Mouse (Mus musculus) MEL (cell line): ENCODE measurements around the gene LTO1. TPM values are rescaled to one million over a fixed set of nuclear protein-coding genes. Genes with fewer than 3 reads are reported as not detected.
A peak's percentile ranks its signal among the peaks of the same experiment; 100 is the strongest.

ENCODE experiments used
- DNase-seq: peaks from one replicate; pipeline ENCODE4 v3.0.0; 2011; ENCODE audit warnings: low read depth, low spot score
- H3K27ac ChIP-seq: 2 replicates; pipeline ENCODE4 v1.5.1; 2012; ENCODE audit warnings: low read depth, mild to moderate bottlenecking, control low read depth, low read length, moderate library complexity; ENCODE audit not compliant: control insufficient read depth
- H3K27me3 ChIP-seq, 2 experiments: fragments of 150-350 bp in 1 of 2; sonication (generic) in 1 of 2; 2 replicates each; pipeline ENCODE4 v1.6.1; 2012; ENCODE audit warnings: low read length in 2 of 2, mild to moderate bottlenecking in 2 of 2, improper control_type of control experiment in 1 of 2, moderate library complexity in 1 of 2; ENCODE audit not compliant: insufficient read depth in 2 of 2, control insufficient read depth in 1 of 2
- H3K36me3 ChIP-seq, 2 experiments: 2 replicates each; pipeline ENCODE4 v1.6.1; 2012 to 2014; ENCODE audit warnings: low read length in 2 of 2, improper control_type of control experiment in 1 of 2, inconsistent platforms in 1 of 2, mild to moderate bottlenecking in 1 of 2; ENCODE audit not compliant: insufficient read depth in 2 of 2, control insufficient read depth in 1 of 2
- H3K4me1 ChIP-seq, 2 experiments: fragments of 150-350 bp in 1 of 2; sonication (generic) in 1 of 2; 2 replicates each; pipeline ENCODE4 v1.6.1; 2012; ENCODE audit warnings: low read length in 2 of 2, improper control_type of control experiment in 1 of 2, mild to moderate bottlenecking in 1 of 2; ENCODE audit not compliant: insufficient read depth in 2 of 2, control insufficient read depth in 1 of 2
- H3K4me3 ChIP-seq, 2 experiments: fragments of 150-350 bp in 1 of 2; sonication (generic) in 1 of 2; 2 replicates each; pipeline ENCODE4 v1.5.1; 2012; ENCODE audit warnings: low read depth in 2 of 2, low read length in 2 of 2, mild to moderate bottlenecking in 2 of 2, moderate library complexity in 2 of 2, control low read depth in 1 of 2, improper control_type of control experiment in 1 of 2; ENCODE audit not compliant: control insufficient read depth in 1 of 2, insufficient read depth in 1 of 2
- H3K79me2 ChIP-seq: 2 replicates; pipeline ENCODE4 v1.6.1; 2012; ENCODE audit warnings: mild to moderate bottlenecking, low read length, moderate library complexity; ENCODE audit not compliant: control insufficient read depth, poor library complexity, insufficient read depth
- H3K9ac ChIP-seq: 2 replicates; pipeline ENCODE4 v1.6.1; 2012; ENCODE audit warnings: low read depth, mild to moderate bottlenecking, control low read depth, low read length, moderate library complexity; ENCODE audit not compliant: control insufficient read depth, poor library complexity, severe bottlenecking
- H3K9me3 ChIP-seq: fragments of 150-350 bp; sonication (generic); replicated peaks from 2 replicates; pipeline ENCODE4 v1.6.1; 2012; ENCODE audit warnings: mild to moderate bottlenecking, low read length, improper control_type of control experiment, moderate library complexity; ENCODE audit not compliant: insufficient read depth
- BHLHE40 ChIP-seq: IDR thresholded peaks from 2 replicates; pipeline ENCODE4 v1.6.1; 2012; ENCODE audit warnings: low read depth, mild to moderate bottlenecking, inconsistent platforms, low read length, improper control_type of control experiment, borderline replicate concordance
- CHD2 ChIP-seq: IDR thresholded peaks from 2 replicates; pipeline ENCODE4 v1.6.1; 2011; ENCODE audit warnings: low read length, improper control_type of control experiment
- CTCF ChIP-seq, 3 experiments: IDR thresholded peaks in 2 of 3; conservative IDR thresholded peaks in 1 of 3; 2 replicates each; pipeline ENCODE4 v1.5.1; 2011 to 2012; ENCODE audit warnings: low read length in 3 of 3, low read depth in 2 of 3, mild to moderate bottlenecking in 2 of 3, improper control_type of control experiment in 1 of 3, inconsistent platforms in 1 of 3, mixed read lengths in 1 of 3, moderate library complexity in 1 of 3; ENCODE audit not compliant: control insufficient read depth in 1 of 3, insufficient read depth in 1 of 3, poor library complexity in 1 of 3, severe bottlenecking in 1 of 3
- E2F4 ChIP-seq: IDR thresholded peaks from 2 replicates; pipeline ENCODE4 v1.6.1; 2011; ENCODE audit warnings: low read depth, low read length, improper control_type of control experiment, borderline replicate concordance
- ELF1 ChIP-seq: IDR thresholded peaks from 2 replicates; pipeline ENCODE4 v1.6.1; 2014; ENCODE audit warnings: low read depth, mild to moderate bottlenecking, inconsistent platforms, low read length, improper control_type of control experiment, moderate library complexity
- EP300 ChIP-seq, 2 experiments: IDR thresholded peaks; 2 replicates each; pipeline ENCODE4 v1.6.1; 2011; ENCODE audit warnings: improper control_type of control experiment in 2 of 2, low read length in 2 of 2, low read depth in 1 of 2, mild to moderate bottlenecking in 1 of 2
- ETS1 ChIP-seq: IDR thresholded peaks from 2 replicates; pipeline ENCODE4 v1.6.1; 2012; ENCODE audit warnings: low read depth, mild to moderate bottlenecking, inconsistent platforms, low read length, improper control_type of control experiment, moderate library complexity
- GABPA ChIP-seq: IDR thresholded peaks from 2 replicates; pipeline ENCODE4 v1.6.1; 2012; ENCODE audit warnings: low read depth, mild to moderate bottlenecking, inconsistent platforms, low read length, improper control_type of control experiment, moderate library complexity
- GATA1 ChIP-seq: IDR thresholded peaks from 2 replicates; pipeline ENCODE4 v1.6.1; 2011; ENCODE audit warnings: low read depth, low read length, improper control_type of control experiment
- HCFC1 ChIP-seq: IDR thresholded peaks from 2 replicates; pipeline ENCODE4 v1.6.1; 2012; ENCODE audit warnings: low read depth, mild to moderate bottlenecking, inconsistent platforms, low read length, improper control_type of control experiment, moderate library complexity
- JUND ChIP-seq: IDR thresholded peaks from 2 replicates; pipeline ENCODE4 v1.6.1; 2011; ENCODE audit warnings: low read depth, mild to moderate bottlenecking, improper control_type of control experiment, low read length
- KAT2A ChIP-seq: conservative IDR thresholded peaks from 2 replicates; pipeline ENCODE4 v1.6.1; 2012; ENCODE audit warnings: low read depth, low read length, improper control_type of control experiment, inconsistent platforms
- MAFK ChIP-seq: IDR thresholded peaks from 2 replicates; pipeline ENCODE4 v1.6.1; 2011; ENCODE audit warnings: low read depth, mild to moderate bottlenecking, low read length, improper control_type of control experiment, borderline replicate concordance
- MAX ChIP-seq: IDR thresholded peaks from 2 replicates; pipeline ENCODE4 v1.6.1; 2011; ENCODE audit warnings: low read length, improper control_type of control experiment
- MAZ ChIP-seq: IDR thresholded peaks from 2 replicates; pipeline ENCODE4 v1.6.1; 2012; ENCODE audit warnings: low read depth, mild to moderate bottlenecking, inconsistent platforms, low read length, improper control_type of control experiment
- MYB ChIP-seq: IDR thresholded peaks from 2 replicates; pipeline ENCODE4 v1.6.1; 2011; ENCODE audit warnings: mild to moderate bottlenecking, low read depth, low read length, improper control_type of control experiment
- MYC ChIP-seq: IDR thresholded peaks from 2 replicates; pipeline ENCODE4 v1.6.1; 2011; ENCODE audit warnings: low read depth, mild to moderate bottlenecking, low read length, improper control_type of control experiment, moderate library complexity
- NELFE ChIP-seq: IDR thresholded peaks from 2 replicates; pipeline ENCODE4 v1.6.1; 2011; ENCODE audit warnings: low read depth, low read length, improper control_type of control experiment
- NRF1 ChIP-seq: IDR thresholded peaks from 2 replicates; pipeline ENCODE4 v1.6.1; 2014; ENCODE audit warnings: low read depth, mild to moderate bottlenecking, inconsistent platforms, low read length, improper control_type of control experiment, moderate library complexity; ENCODE audit not compliant: poor library complexity, insufficient read depth, severe bottlenecking
- POLR2A ChIP-seq, 2 experiments: IDR thresholded peaks; 2 replicates each; pipeline ENCODE4 v1.6.1; 2011 to 2012; ENCODE audit warnings: low read length in 2 of 2, mild to moderate bottlenecking in 2 of 2, control low read depth in 1 of 2, improper control_type of control experiment in 1 of 2, low read depth in 1 of 2, moderate library complexity in 1 of 2; ENCODE audit not compliant: control insufficient read depth in 1 of 2, insufficient read depth in 1 of 2, poor library complexity in 1 of 2
- POLR2AphosphoS5 ChIP-seq: IDR thresholded peaks from 2 replicates; pipeline ENCODE4 v1.6.1; 2012; ENCODE audit warnings: low read depth, borderline replicate concordance, mild to moderate bottlenecking, inconsistent platforms, low read length, moderate library complexity, mixed read lengths
- RAD21 ChIP-seq: IDR thresholded peaks from 2 replicates; pipeline ENCODE4 v1.6.1; 2011; ENCODE audit warnings: mild to moderate bottlenecking, low read depth, low read length, improper control_type of control experiment
- RCOR1 ChIP-seq: IDR thresholded peaks from 2 replicates; pipeline ENCODE4 v1.6.1; 2012; ENCODE audit warnings: low read depth, mild to moderate bottlenecking, inconsistent platforms, low read length, improper control_type of control experiment
- SIN3A ChIP-seq: IDR thresholded peaks from 2 replicates; pipeline ENCODE4 v1.6.1; 2012; ENCODE audit warnings: low read length, improper control_type of control experiment, inconsistent platforms
- SMC3 ChIP-seq: IDR thresholded peaks from 2 replicates; pipeline ENCODE4 v1.6.1; 2011; ENCODE audit warnings: low read depth, low read length, improper control_type of control experiment
- TAL1 ChIP-seq: IDR thresholded peaks from 2 replicates; pipeline ENCODE4 v1.6.1; 2012; ENCODE audit warnings: mild to moderate bottlenecking, inconsistent platforms, low read length, moderate library complexity, mixed read lengths
- TBP ChIP-seq: IDR thresholded peaks from 2 replicates; pipeline ENCODE4 v1.8.0; 2011; ENCODE audit warnings: low read depth, low read length, improper control_type of control experiment
- TCF12 ChIP-seq: IDR thresholded peaks from 2 replicates; pipeline ENCODE4 v1.6.1; 2014; ENCODE audit warnings: low read depth, mild to moderate bottlenecking, inconsistent platforms, low read length, improper control_type of control experiment, moderate library complexity
- UBTF ChIP-seq: IDR thresholded peaks from 2 replicates; pipeline ENCODE4 v1.6.1; 2012; ENCODE audit warnings: low read depth, mild to moderate bottlenecking, inconsistent platforms, low read length, improper control_type of control experiment, moderate library complexity, borderline replicate concordance; ENCODE audit not compliant: insufficient read depth
- USF1 ChIP-seq: IDR thresholded peaks from 2 replicates; pipeline ENCODE4 v1.6.1; 2014; ENCODE audit warnings: low read depth, mild to moderate bottlenecking, inconsistent platforms, low read length, improper control_type of control experiment, moderate library complexity
- USF2 ChIP-seq, 2 experiments: IDR thresholded peaks; 2 replicates each; pipeline ENCODE4 v1.6.1; 2011 to 2012; ENCODE audit warnings: improper control_type of control experiment in 2 of 2, low read length in 2 of 2, borderline replicate concordance in 1 of 2, inconsistent platforms in 1 of 2, low read depth in 1 of 2, mild to moderate bottlenecking in 1 of 2; ENCODE audit not compliant: insufficient read depth in 1 of 2
- ZC3H11A ChIP-seq: IDR thresholded peaks from 2 replicates; pipeline ENCODE4 v1.6.1; 2012; ENCODE audit warnings: low read depth, mild to moderate bottlenecking, inconsistent platforms, low read length, improper control_type of control experiment
- ZKSCAN1 ChIP-seq: IDR thresholded peaks from 2 replicates; pipeline ENCODE4 v1.6.1; 2012; ENCODE audit warnings: low read depth, mild to moderate bottlenecking, inconsistent platforms, low read length, improper control_type of control experiment, moderate library complexity
- ZMIZ1 ChIP-seq: IDR thresholded peaks from 2 replicates; pipeline ENCODE4 v1.6.1; 2012; ENCODE audit warnings: low read depth, mild to moderate bottlenecking, inconsistent platforms, low read length, improper control_type of control experiment, moderate library complexity
- ZNF384 ChIP-seq: IDR thresholded peaks from 2 replicates; pipeline ENCODE4 v1.6.1; 2012; ENCODE audit warnings: low read depth, mild to moderate bottlenecking, inconsistent platforms, low read length, improper control_type of control experiment
- polyA plus RNA-seq, 2 experiments: library from polyadenylated mRNA; stranded (reverse) in 1 of 2; unstranded in 1 of 2; fragments of >175 nt in 1 of 2; fragments of >200 nt in 1 of 2; gene quantifications; 2 replicates each; pipeline versions ENCODE4 v1.2.1 to v1.2.4; 2012; ENCODE audit warnings: low replicate concordance in 2 of 2, low read depth in 1 of 2; ENCODE audit not compliant: insufficient read length in 2 of 2, insufficient read depth in 1 of 2, missing spikeins in 1 of 2
- total RNA-seq: library from RNA; depleted of rRNA; stranded (reverse); fragments of 300-350 nt; gene quantifications from 2 replicates; pipeline ENCODE4 v1.2.3, GENCODE M21; 2012; rRNA removed

Gene LTO1
- total RNA-seq, result 10.5 and 18.1 TPM in 2 replicates
- 10 to 100 TPM in 1 of 2 experiments, not detected in 1; 18.4 TPM for polyA plus RNA-seq

GRCm38 (mm10) chr7:144914948-144915750, at the start of gene LTO1:
TSS of gene LTO1 (plus strand) at chr7:144915100.
- Histone ChIP-seq H3K9ac (peak within 1 kb of the TSS; percentile 76), H3K27ac (peak within 1 kb of the TSS; percentile 72), H3K36me3 (peaks cover 0 to 2% of the 10 kb centered on the region in 2 experiments; a peak in 1 of 4 replicates), H3K4me3 (peak within 1 kb of the TSS; percentile 71 to 93), H3K9me3 (no peaks in the 10 kb centered on the region), H3K79me2 (peaks cover 5% of the 10 kb centered on the region), H3K27me3 (no peaks in the 10 kb centered on the region), H3K4me1 (peaks cover 0 to 7% of the 10 kb centered on the region in 2 experiments; a peak in 3 of 4 replicates)
- peak; percentile 94 for DNase-seq
- TF ChIP-seq MAFK (no peak), JUND (no peak), USF1 (peak; percentile 23; the same call in 1 of the 2 replicates), GABPA (no peak), MAX (no peak), POLR2AphosphoS5 (no peak), NELFE (peak; percentile 76), MAZ (no peak), ELF1 (peak; percentile 100), MYC (no peak; the same call in 1 of the 2 replicates), TBP (peak; percentile 62; the same call in 1 of the 2 replicates), KAT2A (peak; percentile 79; the same call in 1 of the 2 replicates), CTCF (IDR thresholded peaks at IDR 0.05 in 2 of 3, conservative IDR thresholded peaks at IDR 0.05 in 1 of 3; ENCODE audit: control insufficient read depth in 1 of 3, insufficient read depth in 1 of 3, low read depth in 2 of 3, low read length in 3 of 3, poor library complexity in 1 of 3, severe bottlenecking in 1 of 3) (no peak), NRF1 (peak; percentile 79), ZKSCAN1 (no peak), HCFC1 (peak; percentile 97), UBTF (no peak), EP300 (IDR thresholded peaks at IDR 0.05; ENCODE audit: low read depth in 1 of 2, low read length in 2 of 2) (no peak), E2F4 (no peak), RAD21 (no peak), RCOR1 (no peak), TAL1 (no peak), GATA1 (no peak), POLR2A (IDR thresholded peaks at IDR 0.05; ENCODE audit: control insufficient read depth in 1 of 2, insufficient read depth in 1 of 2, low read depth in 1 of 2, low read length in 2 of 2, poor library complexity in 1 of 2) (peak; percentile 47 to 64; a peak in 2 of 4 replicates), ETS1 (0 out of 2 replicates have a peak, but pooled peaks have one; percentile 32), SIN3A (peak; percentile 98), USF2 (IDR thresholded peaks at IDR 0.05; ENCODE audit: borderline replicate concordance in 1 of 2, insufficient read depth in 1 of 2, low read depth in 1 of 2, low read length in 2 of 2) (no peak), ZC3H11A (no peak), CHD2 (no peak), ZNF384 (peak; percentile 98), ZMIZ1 (no peak), SMC3 (no peak), BHLHE40 (no peak), MYB (no peak; the same call in 1 of the 2 replicates), TCF12 (peak; percentile 59)
